Mouse (Mus musculus): ENCODE data around the gene Fignl2.

DNA sequence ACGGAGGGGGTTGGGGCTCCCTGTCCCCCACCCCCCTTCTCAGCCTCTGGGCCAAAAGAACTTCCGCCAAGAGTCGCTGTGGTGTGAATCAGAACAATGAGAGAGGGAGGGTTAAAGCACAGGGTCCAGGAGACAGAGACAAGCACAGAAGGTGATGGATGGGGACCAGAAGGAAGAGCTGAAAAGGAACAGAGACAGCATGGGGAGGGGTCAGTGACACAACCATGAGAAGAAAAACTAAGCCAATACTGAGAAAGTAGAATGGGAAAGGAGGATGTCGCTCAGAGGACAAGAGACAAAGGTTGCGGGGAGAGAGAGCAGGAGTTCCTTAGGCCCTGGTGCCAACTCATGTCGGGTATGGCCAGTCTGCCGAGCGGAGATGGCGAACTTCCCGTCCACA is 26.5 kb downstream of the Fignl2 start:
- TF ChIP-seq KAT2A (IDR thresholded peaks at IDR 0.05; ENCODE audit: insufficient replicate concordance, low read length) (no peak), POLR2AphosphoS2 (IDR thresholded peaks at IDR 0.05; ENCODE audit: low read depth, low read length) (no peak), CTCF (conservative IDR thresholded peaks at IDR 0.05 in 1 of 2, IDR thresholded peaks at IDR 0.05 in 1 of 2; ENCODE audit: low read depth in 2 of 2, low read length in 2 of 2) (no peak), POLR2A (IDR thresholded peaks at IDR 0.05; ENCODE audit: low read depth, low read length) (no peak), CHD1 (IDR thresholded peaks at IDR 0.05; ENCODE audit: low read depth, low read length) (no peak)
